Mouse (Mus musculus) myocyte (in vitro differentiated cells): ENCODE measurements around the gene Adgrl1. TPM values are rescaled to one million over a fixed set of nuclear protein-coding genes. Genes with fewer than 3 reads are reported as not detected.

Experiments used
- H3K27me3 ChIP-seq: one replicate; pipeline ENCODE4 v1.6.1; 2011; ENCODE audit not compliant: control insufficient read depth, insufficient read depth, insufficient read length
- H3K36me3 ChIP-seq: one replicate; pipeline ENCODE4 v1.6.1; 2011; ENCODE audit not compliant: control insufficient read depth, insufficient read depth
- H3K4me2 ChIP-seq: one replicate; pipeline ENCODE4 v1.6.1; 2011; ENCODE audit warnings: low read depth, control low read depth
- H3K4me3 ChIP-seq: one replicate; pipeline ENCODE4 v1.5.1; 2011; ENCODE audit warnings: mild to moderate bottlenecking, control low read depth, moderate library complexity
- H3K79me2 ChIP-seq: one replicate; pipeline ENCODE4 v1.6.1; 2011; ENCODE audit not compliant: control insufficient read depth, insufficient read depth
- H3ac ChIP-seq: one replicate; pipeline ENCODE4 v1.6.1; 2011; ENCODE audit not compliant: control insufficient read depth, insufficient read length
- CEBPB ChIP-seq: IDR thresholded peaks from 2 replicates; pipeline ENCODE4 v1.6.1; 2011; ENCODE audit warnings: mild to moderate bottlenecking, moderate library complexity; ENCODE audit not compliant: poor library complexity, insufficient read depth, severe bottlenecking
- E2F4 ChIP-seq: IDR thresholded peaks from one replicate; pipeline ENCODE4 v1.6.1; 2011; ENCODE audit warnings: mild to moderate bottlenecking, control low read depth, moderate library complexity; ENCODE audit not compliant: insufficient read depth
- MAX ChIP-seq: IDR thresholded peaks from one replicate; pipeline ENCODE4 v1.6.1; 2011; ENCODE audit warnings: low read depth, mild to moderate bottlenecking, control low read depth
- MYOD1 ChIP-seq, 3 experiments: IDR thresholded peaks; one replicate each; pipeline ENCODE4 v1.6.1; 2011; ENCODE audit warnings: control low read depth in 2 of 3, low read depth in 2 of 3, mild to moderate bottlenecking in 2 of 3, moderate library complexity in 1 of 3; ENCODE audit not compliant: insufficient read length in 2 of 3, control insufficient read depth in 1 of 3
- MYOG ChIP-seq, 3 experiments: IDR thresholded peaks; one replicate each; pipeline ENCODE4 v1.6.1; 2011; ENCODE audit warnings: control low read depth in 2 of 3, low read depth in 2 of 3, mild to moderate bottlenecking in 2 of 3; ENCODE audit not compliant: insufficient read length in 2 of 3, control insufficient read depth in 1 of 3, insufficient read depth in 1 of 3
- POLR2A ChIP-seq: IDR thresholded peaks from one replicate; pipeline ENCODE4 v1.6.1; 2011; ENCODE audit warnings: low read depth, mild to moderate bottlenecking, control low read depth, moderate library complexity; ENCODE audit not compliant: insufficient read length
- POLR2AphosphoS2 ChIP-seq: IDR thresholded peaks from one replicate; pipeline ENCODE4 v1.6.1; 2011; ENCODE audit warnings: low read depth, control low read depth; ENCODE audit not compliant: insufficient read length
- REST ChIP-seq: IDR thresholded peaks from one replicate; pipeline ENCODE4 v1.6.1; 2011; ENCODE audit warnings: mild to moderate bottlenecking, control low read depth, moderate library complexity; ENCODE audit not compliant: insufficient read depth, insufficient read length
- SRF ChIP-seq: IDR thresholded peaks from one replicate; pipeline ENCODE4 v1.6.1; 2011; ENCODE audit warnings: low read depth; ENCODE audit not compliant: control insufficient read depth, insufficient read length
- TCF12 ChIP-seq: IDR thresholded peaks from one replicate; pipeline ENCODE4 v1.6.1; 2011; ENCODE audit warnings: mild to moderate bottlenecking, control low read depth; ENCODE audit not compliant: poor library complexity, insufficient read depth, severe bottlenecking
- TCF3 ChIP-seq: IDR thresholded peaks from one replicate; pipeline ENCODE4 v1.6.1; 2011; ENCODE audit warnings: low read depth, control low read depth; ENCODE audit not compliant: insufficient read length
- USF1 ChIP-seq: IDR thresholded peaks from one replicate; pipeline ENCODE4 v1.6.1; 2011; ENCODE audit warnings: low read depth, mild to moderate bottlenecking, control low read depth, moderate library complexity
- polyA plus RNA-seq: library from polyadenylated mRNA; unstranded; fragments of >200 nt; fragmentation: generic; extraction: Trizol; gene quantifications from one replicate; pipeline ENCODE4 v1.2.1, GENCODE M21; 2012; ENCODE audit warnings: missing spikeins

Gene Adgrl1
- polyA plus RNA-seq, 1 experiment: 11.5 TPM

GRCm38 (mm10) chr8:83921558-83921957, 21.7 kb downstream of the Adgrl1 start:
- Histone ChIP-seq H3K4me2 (no peak overlapping the region), H3K4me3 (no peak overlapping the region), H3ac (no peak overlapping the region), H3K27me3 (no peaks in the 10 kb centered on the region), H3K36me3 (no peaks in the 10 kb centered on the region), H3K79me2 (no peaks in the 10 kb centered on the region)
- no peak for TF ChIP-seq TCF3
- TF ChIP-seq POLR2A: no peak
- TF ChIP-seq MYOD1 (IDR thresholded peaks at IDR 0.05; ENCODE audit: control insufficient read depth in 1 of 3, insufficient read length in 2 of 3, low read depth in 2 of 3): no peak
- no peak for TF ChIP-seq E2F4
- no peak for TF ChIP-seq CEBPB
- no peak for TF ChIP-seq POLR2AphosphoS2
- TF ChIP-seq MAX: no peak
- TF ChIP-seq REST: no peak
- TF ChIP-seq USF1: no peak
- no peak for TF ChIP-seq MYOG (IDR thresholded peaks at IDR 0.05; ENCODE audit: control insufficient read depth in 1 of 3, insufficient read depth in 1 of 3, insufficient read length in 2 of 3, low read depth in 2 of 3)
- no peak for TF ChIP-seq SRF
- no peak for TF ChIP-seq TCF12

DNA sequence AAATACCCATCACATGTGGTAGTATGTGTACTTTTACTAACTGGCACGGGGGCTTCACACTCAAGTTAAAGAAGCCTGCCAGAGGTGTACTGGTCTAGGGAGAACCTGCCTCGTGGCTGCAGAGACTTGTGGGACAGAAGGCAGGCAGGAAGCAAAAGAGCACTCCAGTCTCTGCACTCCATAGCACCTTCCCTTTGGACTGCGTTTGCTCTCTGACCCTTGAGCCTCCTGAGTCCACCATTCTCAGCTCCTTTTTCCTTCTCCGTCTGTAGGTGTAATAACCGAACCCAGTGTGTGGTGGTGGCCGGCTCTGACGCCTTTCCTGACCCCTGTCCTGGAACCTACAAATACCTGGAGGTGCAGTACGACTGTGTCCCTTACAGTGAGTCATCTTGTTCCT, 22.8 kb downstream of the Adgrl1 start:
- H3K27me3 ChIP-seq: no peaks in the 10 kb centered on the region
- H3K4me2 ChIP-seq: no peak overlapping the region
- TF ChIP-seq MAX (no peak), E2F4 (no peak), MYOD1 (IDR thresholded peaks at IDR 0.05; ENCODE audit: control insufficient read depth in 1 of 3, insufficient read length in 2 of 3, low read depth in 2 of 3) (no peak), POLR2AphosphoS2 (no peak), USF1 (no peak), REST (no peak), POLR2A (no peak), TCF3 (no peak), CEBPB (no peak), SRF (no peak), MYOG (IDR thresholded peaks at IDR 0.05; ENCODE audit: control insufficient read depth in 1 of 3, insufficient read depth in 1 of 3, insufficient read length in 2 of 3, low read depth in 2 of 3) (no peak), TCF12 (no peak)
- H3K36me3 ChIP-seq: no peaks in the 10 kb centered on the region
- no peak overlapping the region for H3K4me3 ChIP-seq
- no peaks in the 10 kb centered on the region for H3K79me2 ChIP-seq
- no peak overlapping the region for H3ac ChIP-seq

GRCm38 (mm10) chr8:83924585-83924984, 24.7 kb downstream of the Adgrl1 start:
- H3ac ChIP-seq: no peak overlapping the region
- H3K36me3 ChIP-seq: no peaks in the 10 kb centered on the region

DNA sequence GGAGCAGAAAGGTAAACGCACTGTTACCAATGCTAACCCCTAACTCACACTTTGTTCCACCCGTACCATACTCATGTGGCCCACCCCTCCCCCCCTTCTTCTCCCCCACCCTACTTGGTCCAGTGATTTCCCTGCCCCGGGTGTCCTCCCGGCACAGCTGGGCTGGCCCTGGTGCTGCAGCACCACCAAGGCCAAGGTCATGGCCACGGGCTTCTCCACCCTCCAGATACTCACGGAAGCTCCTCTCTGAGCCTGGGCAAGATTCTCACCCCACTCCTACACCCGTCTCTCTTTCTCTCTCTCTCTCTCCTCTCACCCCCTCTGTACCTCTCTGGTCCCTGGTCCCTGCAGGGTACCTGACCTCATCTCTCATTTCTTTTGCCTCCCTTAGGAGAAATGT, 26.4 kb downstream of the Adgrl1 start:
- no peak overlapping the region for H3ac ChIP-seq
- H3K4me3 ChIP-seq: no peak overlapping the region
- TF ChIP-seq POLR2A: no peak
- TF ChIP-seq SRF: no peak
- TF ChIP-seq MYOD1 (IDR thresholded peaks at IDR 0.05; ENCODE audit: control insufficient read depth in 1 of 3, insufficient read length in 2 of 3, low read depth in 2 of 3): no peak
- TF ChIP-seq E2F4: no peak
- no peak for TF ChIP-seq POLR2AphosphoS2
- no peak for TF ChIP-seq MYOG (IDR thresholded peaks at IDR 0.05; ENCODE audit: control insufficient read depth in 1 of 3, insufficient read depth in 1 of 3, insufficient read length in 2 of 3, low read depth in 2 of 3)
- TF ChIP-seq TCF3: no peak
- TF ChIP-seq TCF12: no peak
- H3K27me3 ChIP-seq: no peaks in the 10 kb centered on the region
- H3K79me2 ChIP-seq: no peaks in the 10 kb centered on the region
- H3K36me3 ChIP-seq: no peaks in the 10 kb centered on the region
- H3K4me2 ChIP-seq: no peak overlapping the region

More at GRCm38 (mm10) chr8:83924585-83924984, 24.7 kb downstream of the Adgrl1 start:
- Histone ChIP-seq H3K27me3 (no peaks in the 10 kb centered on the region), H3K79me2 (no peaks in the 10 kb centered on the region), H3K4me2 (no peak overlapping the region), H3K4me3 (no peak overlapping the region)
- no peak for TF ChIP-seq CEBPB
- no peak for TF ChIP-seq MYOD1 (IDR thresholded peaks at IDR 0.05; ENCODE audit: control insufficient read depth in 1 of 3, insufficient read length in 2 of 3, low read depth in 2 of 3)
- no peak for TF ChIP-seq USF1
- TF ChIP-seq E2F4: no peak
- TF ChIP-seq TCF12: no peak
- TF ChIP-seq POLR2A: no peak
- TF ChIP-seq SRF: no peak
- no peak for TF ChIP-seq POLR2AphosphoS2
- no peak for TF ChIP-seq MAX
- no peak for TF ChIP-seq REST
- TF ChIP-seq TCF3: no peak
- TF ChIP-seq MYOG (IDR thresholded peaks at IDR 0.05; ENCODE audit: control insufficient read depth in 1 of 3, insufficient read depth in 1 of 3, insufficient read length in 2 of 3, low read depth in 2 of 3): no peak

GRCm38 (mm10) chr8:83934222-83934621, 34.3 kb downstream of the Adgrl1 start:
- Histone ChIP-seq H3K4me3 (no peak overlapping the region), H3K79me2 (no peaks in the 10 kb centered on the region), H3ac (no peak overlapping the region), H3K4me2 (no peak overlapping the region), H3K27me3 (no peaks in the 10 kb centered on the region), H3K36me3 (peaks cover 2% of the 10 kb centered on the region)
- no peak for TF ChIP-seq POLR2AphosphoS2
- TF ChIP-seq REST: no peak
- no peak for TF ChIP-seq POLR2A
- no peak for TF ChIP-seq TCF3
- no peak for TF ChIP-seq E2F4
- TF ChIP-seq MAX: no peak
- no peak for TF ChIP-seq USF1
- no peak for TF ChIP-seq CEBPB
- no peak for TF ChIP-seq MYOG (IDR thresholded peaks at IDR 0.05; ENCODE audit: control insufficient read depth in 1 of 3, insufficient read depth in 1 of 3, insufficient read length in 2 of 3, low read depth in 2 of 3)
- TF ChIP-seq TCF12: no peak
- no peak for TF ChIP-seq MYOD1 (IDR thresholded peaks at IDR 0.05; ENCODE audit: control insufficient read depth in 1 of 3, insufficient read length in 2 of 3, low read depth in 2 of 3)
- TF ChIP-seq SRF: no peak
